Mouse (Mus musculus): ENCODE results near the gene Phospho2. TPM values are rescaled to one million over a fixed set of nuclear protein-coding genes. Genes with fewer than 3 reads are reported as not detected.
A peak's percentile ranks its signal among the peaks of the same experiment; 100 is the strongest.
"Not testable (repeated sequence)": the region's sequence is repeated elsewhere in the genome, so short reads cannot be mapped to it uniquely, and the experiment has no call there.

Gene Phospho2
- polyA plus RNA-seq, 1 experiment from 2014 or later = 36.5 TPM

DNA sequence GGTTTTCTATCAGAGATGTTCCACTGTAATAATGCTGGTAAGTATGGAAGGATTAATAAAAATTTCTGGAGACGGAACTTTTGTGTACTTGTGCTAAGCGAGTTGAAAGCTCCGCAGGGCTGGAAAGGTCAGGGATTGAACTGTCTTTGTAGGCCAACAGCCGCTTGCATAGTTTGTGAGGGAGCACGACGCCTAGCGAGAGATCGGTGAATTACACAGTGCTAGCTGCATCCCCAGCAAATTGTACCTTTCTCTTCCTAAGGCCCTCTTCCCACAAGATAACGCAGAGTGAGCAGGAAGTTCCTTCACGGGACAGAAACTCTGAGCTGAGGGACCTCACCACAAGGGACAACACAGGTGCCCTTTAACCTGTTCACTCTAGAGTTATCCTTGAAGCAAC, 862 bp downstream of the Phospho2 start:
- peaks cover 10% of the 10 kb centered on the region for H3K36me3 ChIP-seq (ENCODE audit: control insufficient read depth, insufficient read depth, low read length)
- no peak overlapping the region for H3K9ac ChIP-seq (ENCODE audit: low read depth, low read length)
- ATAC-seq = 0 out of 2 replicates have a peak, but pooled peaks have one; percentile 37
- no peaks in the 10 kb centered on the region for H3K27me3 ChIP-seq (replicated peaks; ENCODE audit: control insufficient read depth, insufficient read depth, low read length)
- peak overlapping the region; percentile 65 for H3K4me3 ChIP-seq (ENCODE audit: low read length)
- 2% methylated on average over 10 of the region's 10 CpGs for WGBS
- peak overlapping the region; percentile 68 for H3K4me2 ChIP-seq (ENCODE audit: low read length)
- H3K9me3 ChIP-seq (ENCODE audit: control insufficient read depth, low read length) = no peaks in the 10 kb centered on the region
- H3K27ac ChIP-seq (ENCODE audit: low read depth, low read length) = no peak overlapping the region
- H3K4me1 ChIP-seq (ENCODE audit: control insufficient read depth, insufficient read depth, low read depth, low read length) = peaks cover 7% of the 10 kb centered on the region; the same call in 1 of the 2 replicates

DNA sequence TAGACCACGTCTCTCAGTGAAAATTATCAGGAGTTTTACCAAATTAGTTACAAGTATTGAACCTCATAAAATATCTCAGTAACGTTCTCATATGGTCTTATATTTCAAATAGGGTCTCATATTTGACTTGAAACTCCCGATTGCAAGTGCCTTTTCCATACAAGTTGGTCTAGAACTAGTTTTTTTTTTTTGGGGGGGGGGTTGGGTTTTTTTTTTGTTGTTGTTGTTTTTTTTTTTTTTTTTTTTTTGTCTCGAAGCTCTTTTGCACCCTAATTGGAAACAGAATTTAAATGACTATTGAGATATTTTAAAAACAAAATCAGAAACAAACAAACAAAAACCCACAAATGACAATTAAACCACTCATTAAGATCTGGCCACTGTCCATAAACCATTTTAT, 1.3 kb downstream of the Phospho2 start:
- no peak for ATAC-seq
- Histone ChIP-seq H3K4me1 (ENCODE audit: control insufficient read depth, insufficient read depth, low read depth, low read length) (peaks cover 7% of the 10 kb centered on the region; the same call in 1 of the 2 replicates), H3K4me2 (ENCODE audit: low read length) (peak overlapping the region; percentile 68), H3K27ac (ENCODE audit: low read depth, low read length) (no peak overlapping the region), H3K9me3 (ENCODE audit: control insufficient read depth, low read length) (no peaks in the 10 kb centered on the region), H3K36me3 (ENCODE audit: control insufficient read depth, insufficient read depth, low read length) (peaks cover 14% of the 10 kb centered on the region), H3K27me3 (replicated peaks; ENCODE audit: control insufficient read depth, insufficient read depth, low read length) (no peaks in the 10 kb centered on the region), H3K9ac (ENCODE audit: low read depth, low read length) (no peak overlapping the region), H3K4me3 (ENCODE audit: low read length) (no peak overlapping the region)
- 74% methylated on average over 4 of the region's 4 CpGs for WGBS

DNA sequence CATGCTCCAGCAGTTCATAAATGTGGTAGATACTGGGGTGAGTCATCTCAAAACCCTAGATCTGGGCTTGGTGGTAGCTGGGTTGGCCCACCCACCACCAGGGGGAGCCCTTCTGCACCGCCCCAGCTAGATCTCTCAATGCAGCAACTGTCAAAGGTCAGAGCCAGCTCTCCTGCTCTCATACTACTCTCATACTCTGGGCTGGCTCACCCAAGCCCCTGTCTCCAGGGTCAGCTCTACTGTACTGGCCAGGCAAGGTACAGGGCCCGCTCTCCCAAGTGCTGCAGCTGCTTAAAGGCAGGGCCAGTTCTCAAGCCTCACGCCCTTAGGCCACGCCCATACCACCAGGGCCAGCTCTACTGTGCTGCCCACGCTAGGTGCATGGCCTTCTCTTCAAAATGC, 13.5 kb downstream of the Phospho2 start:
- Histone ChIP-seq H3K9ac (ENCODE audit: low read depth, low read length) (no peak overlapping the region), H3K27ac (ENCODE audit: low read depth, low read length) (no peak overlapping the region), H3K27me3 (replicated peaks; ENCODE audit: control insufficient read depth, insufficient read depth, low read length) (no peaks in the 10 kb centered on the region), H3K4me3 (ENCODE audit: low read length) (no peak overlapping the region), H3K9me3 (ENCODE audit: control insufficient read depth, low read length) (no peaks in the 10 kb centered on the region), H3K36me3 (ENCODE audit: control insufficient read depth, insufficient read depth, low read length) (no peaks in the 10 kb centered on the region), H3K4me1 (ENCODE audit: control insufficient read depth, insufficient read depth, low read depth, low read length) (no peaks in the 10 kb centered on the region), H3K4me2 (ENCODE audit: low read length) (no peak overlapping the region)
- 56% methylated on average over 5 of the region's 5 CpGs for WGBS
- ATAC-seq = 0 out of 2 replicates have a peak, but pooled peaks have one; percentile 24

DNA sequence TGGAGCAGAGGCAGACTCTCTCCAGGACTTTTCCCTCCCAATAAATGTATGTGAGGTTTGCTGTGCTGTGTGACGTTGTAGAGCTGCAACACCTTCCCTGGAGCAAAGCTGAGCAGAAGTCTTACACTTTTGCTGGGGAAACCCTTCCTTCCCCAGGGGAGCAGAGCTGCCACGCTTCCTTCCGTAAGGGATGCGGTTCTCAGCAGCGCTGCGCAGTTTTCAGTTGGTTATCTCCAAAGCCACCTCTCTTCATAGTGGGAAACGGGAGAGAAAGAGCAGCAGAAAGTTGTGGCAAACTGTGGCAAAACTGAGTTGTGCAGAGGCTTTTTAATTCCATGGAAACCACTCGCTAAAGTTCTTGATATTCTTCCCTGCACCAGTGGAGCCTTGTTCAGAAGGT, 14.3 kb downstream of the Phospho2 start:
- Histone ChIP-seq H3K4me1 (ENCODE audit: control insufficient read depth, insufficient read depth, low read depth, low read length) (no peaks in the 10 kb centered on the region), H3K27ac (ENCODE audit: low read depth, low read length) (no peak overlapping the region), H3K4me2 (ENCODE audit: low read length) (no peak overlapping the region), H3K4me3 (ENCODE audit: low read length) (no peak overlapping the region), H3K9me3 (ENCODE audit: control insufficient read depth, low read length) (no peaks in the 10 kb centered on the region), H3K9ac (ENCODE audit: low read depth, low read length) (no peak overlapping the region), H3K36me3 (ENCODE audit: control insufficient read depth, insufficient read depth, low read length) (no peaks in the 10 kb centered on the region), H3K27me3 (replicated peaks; ENCODE audit: control insufficient read depth, insufficient read depth, low read length) (no peaks in the 10 kb centered on the region)
- WGBS = 68% methylated on average over 8 of the region's 8 CpGs
- no peak for ATAC-seq

DNA sequence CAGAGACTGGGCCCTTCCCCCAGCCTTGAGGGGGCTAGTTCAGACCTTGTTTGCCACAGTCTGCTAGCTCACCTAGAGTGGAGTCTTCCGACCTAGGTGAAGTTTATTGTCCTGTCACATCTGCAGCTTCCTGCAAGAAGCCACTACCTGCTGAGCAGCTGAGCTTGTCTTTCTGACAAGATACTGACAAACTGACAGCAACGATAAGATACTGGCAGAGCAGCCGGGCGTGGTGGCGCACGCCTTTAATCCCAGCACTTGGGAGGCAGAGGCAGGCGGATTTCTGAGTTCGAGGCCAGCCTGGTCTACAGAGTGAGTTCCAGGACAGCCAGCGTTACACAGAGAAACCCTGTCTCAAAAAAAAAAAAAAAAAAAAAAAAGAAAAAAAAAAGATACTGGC, 15.2 kb downstream of the Phospho2 start:
- H3K27ac ChIP-seq (ENCODE audit: low read depth, low read length); H3K36me3 ChIP-seq (ENCODE audit: control insufficient read depth, insufficient read depth, low read length); H3K9ac ChIP-seq (ENCODE audit: low read depth, low read length); H3K4me2 ChIP-seq (ENCODE audit: low read length); ATAC-seq; H3K4me3 ChIP-seq (ENCODE audit: low read length); H3K4me1 ChIP-seq (ENCODE audit: control insufficient read depth, insufficient read depth, low read depth, low read length); H3K27me3 ChIP-seq (replicated peaks; ENCODE audit: control insufficient read depth, insufficient read depth, low read length); H3K9me3 ChIP-seq (ENCODE audit: control insufficient read depth, low read length): not testable (repeated sequence)
- 89% methylated on average over 8 of the region's 9 CpGs for WGBS

DNA sequence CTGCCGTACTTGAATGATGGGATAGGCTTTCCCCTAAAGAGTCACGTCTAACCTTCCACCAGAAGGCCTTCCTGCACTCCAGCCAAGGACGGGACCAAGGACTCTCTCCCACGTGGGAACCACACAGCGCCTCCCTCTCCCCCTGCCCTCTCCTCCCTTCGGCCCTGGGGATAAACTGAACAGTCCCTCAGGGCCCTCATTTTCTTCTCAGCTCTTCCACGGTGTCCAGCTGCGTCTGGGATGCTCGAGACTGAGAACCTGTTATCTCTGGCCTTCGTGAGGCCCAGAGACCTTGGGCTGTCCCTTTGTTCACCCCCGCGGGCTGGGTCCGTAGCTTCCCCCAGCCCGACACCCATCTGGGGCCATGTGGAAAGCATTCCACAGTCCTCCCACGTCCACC, 20.7 kb downstream of the Phospho2 start:
- H3K9ac ChIP-seq (ENCODE audit: low read depth, low read length) = no peak overlapping the region
- no peaks in the 10 kb centered on the region for H3K27me3 ChIP-seq (replicated peaks; ENCODE audit: control insufficient read depth, insufficient read depth, low read length)
- no peaks in the 10 kb centered on the region for H3K36me3 ChIP-seq (ENCODE audit: control insufficient read depth, insufficient read depth, low read length)
- ATAC-seq = no peak
- no peak overlapping the region for H3K27ac ChIP-seq (ENCODE audit: low read depth, low read length)
- no peak overlapping the region for H3K4me3 ChIP-seq (ENCODE audit: low read length)
- WGBS = 72% methylated on average over 15 of the region's 15 CpGs
- no peaks in the 10 kb centered on the region for H3K4me1 ChIP-seq (ENCODE audit: control insufficient read depth, insufficient read depth, low read depth, low read length)
- no peaks in the 10 kb centered on the region for H3K9me3 ChIP-seq (ENCODE audit: control insufficient read depth, low read length)
- no peak overlapping the region for H3K4me2 ChIP-seq (ENCODE audit: low read length)

DNA sequence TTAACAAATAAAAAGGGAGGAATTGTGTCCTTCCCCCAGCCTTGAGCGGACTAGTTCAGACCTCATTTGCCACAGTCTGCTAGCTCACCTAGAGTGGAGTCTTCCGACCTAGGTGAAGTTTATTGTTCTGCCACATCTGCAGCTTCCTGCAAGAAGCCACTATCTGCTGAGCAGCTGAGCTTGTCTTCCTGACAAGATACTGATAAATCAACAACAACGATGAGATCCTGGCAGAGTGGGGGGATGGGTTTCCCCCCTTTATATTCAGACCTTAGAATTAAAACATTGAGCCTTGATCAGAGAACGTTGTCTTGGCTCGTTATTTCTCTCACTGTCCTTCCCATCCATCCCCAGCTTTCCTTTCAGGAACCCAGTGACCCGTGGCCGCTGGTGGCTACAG, 21.9 kb downstream of the Phospho2 start:
- H3K27ac ChIP-seq (ENCODE audit: low read depth, low read length); H3K4me1 ChIP-seq (ENCODE audit: control insufficient read depth, insufficient read depth, low read depth, low read length); H3K36me3 ChIP-seq (ENCODE audit: control insufficient read depth, insufficient read depth, low read length); H3K27me3 ChIP-seq (replicated peaks; ENCODE audit: control insufficient read depth, insufficient read depth, low read length); H3K4me2 ChIP-seq (ENCODE audit: low read length); H3K9ac ChIP-seq (ENCODE audit: low read depth, low read length); H3K9me3 ChIP-seq (ENCODE audit: control insufficient read depth, low read length); H3K4me3 ChIP-seq (ENCODE audit: low read length); ATAC-seq: not testable (repeated sequence)
- 63% methylated on average over 7 of the region's 7 CpGs for WGBS

DNA sequence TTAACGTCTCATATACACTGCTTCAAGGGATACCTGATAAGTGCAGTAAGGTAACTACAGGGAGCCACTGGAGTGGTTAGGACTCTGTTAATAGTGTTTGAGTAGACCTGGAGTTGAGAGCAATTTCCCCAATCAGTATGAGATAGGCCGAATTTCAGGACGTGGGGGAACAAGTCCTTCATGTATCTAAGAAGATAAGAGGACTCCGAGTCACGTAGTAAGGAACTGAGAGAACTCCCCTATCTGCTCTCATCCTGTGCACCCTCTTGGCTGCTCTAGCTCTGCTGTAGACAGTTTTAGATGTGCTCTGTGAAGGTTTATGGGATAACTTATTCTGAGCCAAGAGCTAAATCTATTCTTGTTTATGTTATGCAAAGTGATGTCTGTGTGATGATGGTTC, 27.2 kb downstream of the Phospho2 start:
- Histone ChIP-seq H3K36me3 (ENCODE audit: control insufficient read depth, insufficient read depth, low read length) (no peaks in the 10 kb centered on the region), H3K27me3 (replicated peaks; ENCODE audit: control insufficient read depth, insufficient read depth, low read length) (no peaks in the 10 kb centered on the region), H3K4me3 (ENCODE audit: low read length) (no peak overlapping the region), H3K9me3 (ENCODE audit: control insufficient read depth, low read length) (no peaks in the 10 kb centered on the region), H3K27ac (ENCODE audit: low read depth, low read length) (no peak overlapping the region), H3K9ac (ENCODE audit: low read depth, low read length) (no peak overlapping the region), H3K4me2 (ENCODE audit: low read length) (no peak overlapping the region), H3K4me1 (ENCODE audit: control insufficient read depth, insufficient read depth, low read depth, low read length) (peaks cover 2% of the 10 kb centered on the region)
- WGBS = 87% methylated on average over 5 of the region's 5 CpGs
- ATAC-seq = no peak

DNA sequence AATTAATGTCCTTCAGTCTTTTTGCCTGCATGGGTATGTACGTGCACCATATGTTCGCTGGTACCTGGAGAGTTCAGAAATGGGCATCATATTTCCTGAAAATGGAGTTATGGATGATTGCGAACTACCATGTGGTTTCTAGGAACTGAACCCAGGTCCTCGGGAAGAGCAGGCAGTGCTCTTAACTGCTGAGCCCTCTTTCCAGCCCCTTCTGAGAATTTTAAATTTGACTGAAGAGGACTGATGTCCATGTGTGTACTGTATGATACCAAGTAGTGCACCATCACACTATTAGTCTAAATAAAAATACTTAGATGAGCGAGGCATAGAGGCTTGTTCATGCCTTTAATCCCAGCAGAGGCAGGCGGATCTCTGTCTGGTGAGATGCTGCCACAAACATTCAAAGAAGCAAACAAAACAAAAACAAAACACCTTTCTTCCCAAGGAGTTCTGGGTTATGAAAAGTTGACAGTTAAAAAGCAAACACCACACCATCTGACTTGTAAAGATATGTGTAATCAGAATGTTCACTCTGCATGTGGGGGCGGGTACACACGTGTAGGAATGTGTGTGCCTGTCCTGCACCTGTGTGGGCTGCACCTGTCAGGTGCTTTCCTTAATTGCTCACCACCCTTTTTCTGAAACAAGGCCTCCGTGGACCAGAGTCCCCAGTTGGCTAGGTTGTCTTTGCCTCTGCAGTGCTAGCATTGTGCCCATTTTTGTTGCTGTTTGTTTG, 29.1 kb downstream of the Phospho2 start:
- 88% methylated on average over 9 of the region's 9 CpGs for WGBS
- no peaks in the 10 kb centered on the region for H3K36me3 ChIP-seq (ENCODE audit: control insufficient read depth, insufficient read depth, low read length)
- ATAC-seq = no peak

More for the DNA sequence above, 29.1 kb downstream of the Phospho2 start:
- peaks cover 7% of the 10 kb centered on the region for H3K4me1 ChIP-seq (ENCODE audit: control insufficient read depth, insufficient read depth, low read depth, low read length)
- H3K4me2 ChIP-seq (ENCODE audit: low read length) = no peak overlapping the region
- no peak overlapping the region for H3K27ac ChIP-seq (ENCODE audit: low read depth, low read length)
- H3K9me3 ChIP-seq (ENCODE audit: control insufficient read depth, low read length) = no peaks in the 10 kb centered on the region
- H3K27me3 ChIP-seq (replicated peaks; ENCODE audit: control insufficient read depth, insufficient read depth, low read length) = no peaks in the 10 kb centered on the region
- no peak overlapping the region for H3K4me3 ChIP-seq (ENCODE audit: low read length)
- H3K9ac ChIP-seq (ENCODE audit: low read depth, low read length) = no peak overlapping the region
